Mouse (Mus musculus): ENCODE results near the gene Ntpcr. TPM values are rescaled to one million over a fixed set of nuclear protein-coding genes. Genes with fewer than 3 reads are reported as not detected.

The Ntpcr gene
- polyA plus RNA-seq, 1 experiment = 21.2 TPM

DNA sequence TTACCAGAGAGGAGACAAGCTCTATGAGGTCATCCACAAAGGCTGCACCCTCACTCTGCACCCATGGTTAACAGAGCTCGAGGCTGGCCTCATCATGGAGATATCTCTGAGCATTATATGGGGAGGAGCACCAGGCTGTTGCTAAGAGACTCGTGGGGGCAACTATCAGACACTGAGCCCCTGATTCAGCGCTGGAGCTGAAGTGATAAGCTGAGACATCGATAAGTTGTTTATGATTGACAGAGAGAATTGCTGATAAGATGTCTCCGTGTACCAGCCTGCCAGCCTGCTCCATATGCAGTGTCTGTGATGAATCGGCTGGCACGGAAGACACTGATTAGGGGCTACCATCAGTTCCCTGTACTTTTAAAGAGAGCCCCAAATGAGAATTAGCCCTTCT is 57.1 kb downstream of the Ntpcr start:
- Histone ChIP-seq H3K4me1 (ENCODE audit: control insufficient read depth, insufficient read depth, low read length) (no peaks in the 10 kb centered on the region), H3K27ac (ENCODE audit: insufficient read depth, low read length) (no peak overlapping the region), H3K4me3 (ENCODE audit: insufficient read depth, low read length) (no peak overlapping the region)
- TF ChIP-seq POLR2A (IDR thresholded peaks at IDR 0.05; ENCODE audit: low read depth, low read length) (no peak), CTCF (IDR thresholded peaks at IDR 0.05; ENCODE audit: borderline replicate concordance, insufficient read depth, low read length) (no peak)

DNA sequence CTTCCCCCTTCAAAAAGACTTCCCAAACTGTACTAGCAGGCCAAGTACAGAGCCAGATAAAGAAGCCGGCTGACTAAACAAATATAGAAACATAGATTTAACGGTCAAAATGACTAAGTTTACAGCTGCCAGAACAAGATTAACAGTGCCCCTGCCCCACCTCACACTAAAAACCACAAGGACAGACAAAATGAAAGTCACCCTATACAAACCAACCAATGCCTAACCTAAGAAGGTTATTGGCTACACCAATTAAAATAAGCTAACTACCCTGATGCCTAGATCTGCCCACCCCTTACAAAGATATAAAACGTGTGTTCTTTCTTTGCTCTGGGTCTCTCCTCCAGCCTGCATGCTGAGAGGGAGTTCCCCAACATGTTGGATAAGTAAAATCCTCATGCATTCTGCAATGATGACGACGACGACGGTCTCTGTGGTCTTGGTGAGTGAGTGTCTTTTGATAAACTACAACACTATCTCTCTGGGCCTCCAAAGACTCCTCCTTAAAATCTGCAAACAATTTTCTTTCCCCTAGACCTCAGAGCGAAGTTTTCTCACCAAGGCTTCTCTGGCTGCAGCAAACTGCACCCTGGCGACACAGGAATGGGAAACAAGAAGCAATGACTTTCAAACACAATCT is 63.2 kb downstream of the Ntpcr start:
- Histone ChIP-seq H3K4me3 (ENCODE audit: insufficient read depth, low read length) (no peak overlapping the region), H3K27ac (ENCODE audit: insufficient read depth, low read length) (no peak overlapping the region), H3K4me1 (ENCODE audit: control insufficient read depth, insufficient read depth, low read length) (no peaks in the 10 kb centered on the region)
- TF ChIP-seq POLR2A (IDR thresholded peaks at IDR 0.05; ENCODE audit: low read depth, low read length) (no peak), CTCF (IDR thresholded peaks at IDR 0.05; ENCODE audit: borderline replicate concordance, insufficient read depth, low read length) (no peak)

DNA sequence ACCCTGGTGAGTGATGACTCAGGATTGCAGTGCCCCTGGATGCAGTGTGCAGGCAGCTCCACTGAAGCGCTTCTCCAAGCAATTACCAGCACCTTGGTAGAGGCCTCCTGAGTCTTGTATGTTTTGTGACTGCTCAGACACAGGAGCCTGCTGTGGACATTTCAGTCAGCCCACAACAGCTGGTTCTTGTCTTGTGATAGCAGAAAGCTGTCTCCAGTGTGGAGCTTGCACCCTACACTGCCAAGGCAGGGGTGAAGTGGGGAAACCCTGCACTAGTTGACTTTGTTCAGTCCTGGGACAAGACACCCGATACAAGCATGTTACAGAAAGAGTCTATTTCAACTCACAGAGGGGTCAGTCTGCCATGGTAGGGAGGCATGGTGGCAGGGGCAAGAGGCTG is 65.6 kb downstream of the Ntpcr start:
- Histone ChIP-seq H3K27ac (ENCODE audit: insufficient read depth, low read length) (no peak overlapping the region), H3K4me3 (ENCODE audit: insufficient read depth, low read length) (no peak overlapping the region), H3K4me1 (ENCODE audit: control insufficient read depth, insufficient read depth, low read length) (no peaks in the 10 kb centered on the region)
- TF ChIP-seq POLR2A (IDR thresholded peaks at IDR 0.05; ENCODE audit: low read depth, low read length) (no peak), CTCF (IDR thresholded peaks at IDR 0.05; ENCODE audit: borderline replicate concordance, insufficient read depth, low read length) (no peak)

DNA sequence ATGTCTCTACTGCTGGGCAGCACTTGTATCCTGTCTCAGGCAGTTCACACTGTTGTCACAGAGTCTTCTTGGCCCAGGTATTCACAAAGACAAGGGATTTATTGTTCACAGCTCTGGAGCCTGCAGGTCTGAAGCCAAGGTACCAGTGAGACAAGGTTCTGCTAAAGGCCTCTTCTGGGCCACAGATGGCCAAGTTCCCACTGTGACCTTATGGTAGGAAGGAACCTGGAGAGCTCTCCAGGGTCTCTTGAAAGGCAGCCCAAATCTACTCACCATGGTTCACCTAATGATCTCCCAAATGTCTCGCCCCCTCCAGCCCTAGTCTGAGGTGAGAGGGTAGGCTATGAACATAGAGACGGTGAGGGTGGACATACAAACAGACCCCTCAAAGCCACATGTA is 67.2 kb downstream of the Ntpcr start:
- H3K4me1 ChIP-seq (ENCODE audit: control insufficient read depth, insufficient read depth, low read length) = no peaks in the 10 kb centered on the region
- TF ChIP-seq CTCF (IDR thresholded peaks at IDR 0.05; ENCODE audit: borderline replicate concordance, insufficient read depth, low read length) (no peak), POLR2A (IDR thresholded peaks at IDR 0.05; ENCODE audit: low read depth, low read length) (no peak)
- no peak overlapping the region for H3K27ac ChIP-seq (ENCODE audit: insufficient read depth, low read length)
- H3K4me3 ChIP-seq (ENCODE audit: insufficient read depth, low read length) = no peak overlapping the region

Other genes starting within 250 kb of the Ntpcr start
- gene Sipa1l2, start 160.2 kb upstream of the Ntpcr start, polyA plus RNA-seq (2011; ENCODE audit: insufficient read length, low read depth, missing spikeins) = 10.3 and 12.6 TPM in 2 replicates
- gene Map10, start 60.1 kb upstream of the Ntpcr start, polyA plus RNA-seq (2011; ENCODE audit: insufficient read length, low read depth, missing spikeins) = 2.8 TPM in 2 replicates
- gene Pcnx2, start 168.4 kb downstream of the Ntpcr start, polyA plus RNA-seq (2011; ENCODE audit: insufficient read length, low read depth, missing spikeins) = not detected in 2 replicates
- 0.08 TPM in 1 of 2 replicates, not detected in the other for gene Map3k21, start 180.5 kb downstream of the Ntpcr start, polyA plus RNA-seq (2011; ENCODE audit: insufficient read length, low read depth, missing spikeins)

Measured in embryonic fibroblast, embryonic 13.5 days (primary cell).